Mouse (Mus musculus) activated CD4-positive, CD25-positive, alpha-beta regulatory T cell, adult 9 weeks (primary cell): ENCODE measurements around the gene Ppfia3. TPM values are rescaled to one million over a fixed set of nuclear protein-coding genes. Genes with fewer than 3 reads are reported as not detected.

Source experiments
- polyA plus RNA-seq: library from polyadenylated mRNA; unstranded; fragments of 100-300 nt; shearing (Covaris generic); gene quantifications from one replicate; pipeline ENCODE4 v1.2.1, GENCODE M21; 2017

Gene Ppfia3
- 0.12 TPM for polyA plus RNA-seq

DNA sequence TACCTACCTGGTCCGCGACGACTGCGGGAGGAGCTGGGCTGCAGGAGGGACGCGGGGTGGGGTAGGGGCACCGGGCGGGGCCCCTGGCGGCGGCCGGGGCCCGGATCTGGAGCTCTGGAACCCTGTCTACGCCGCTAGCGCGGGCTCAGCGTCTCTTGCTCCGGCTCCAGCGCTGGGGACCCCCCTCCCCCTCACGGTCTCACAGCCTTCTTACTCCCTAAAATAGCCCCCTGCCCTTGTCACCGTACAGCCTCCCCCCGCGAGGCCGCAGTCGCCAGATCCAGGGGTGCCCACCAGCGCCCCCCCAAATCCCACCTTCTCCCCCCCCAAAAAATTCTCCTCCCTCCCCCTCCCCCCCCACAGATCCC, at the start of gene Ppfia3:
Gene Ppfia3, minus strand, starts transcription at position 368 of the 368 bp plus-strand sequence.

DNA sequence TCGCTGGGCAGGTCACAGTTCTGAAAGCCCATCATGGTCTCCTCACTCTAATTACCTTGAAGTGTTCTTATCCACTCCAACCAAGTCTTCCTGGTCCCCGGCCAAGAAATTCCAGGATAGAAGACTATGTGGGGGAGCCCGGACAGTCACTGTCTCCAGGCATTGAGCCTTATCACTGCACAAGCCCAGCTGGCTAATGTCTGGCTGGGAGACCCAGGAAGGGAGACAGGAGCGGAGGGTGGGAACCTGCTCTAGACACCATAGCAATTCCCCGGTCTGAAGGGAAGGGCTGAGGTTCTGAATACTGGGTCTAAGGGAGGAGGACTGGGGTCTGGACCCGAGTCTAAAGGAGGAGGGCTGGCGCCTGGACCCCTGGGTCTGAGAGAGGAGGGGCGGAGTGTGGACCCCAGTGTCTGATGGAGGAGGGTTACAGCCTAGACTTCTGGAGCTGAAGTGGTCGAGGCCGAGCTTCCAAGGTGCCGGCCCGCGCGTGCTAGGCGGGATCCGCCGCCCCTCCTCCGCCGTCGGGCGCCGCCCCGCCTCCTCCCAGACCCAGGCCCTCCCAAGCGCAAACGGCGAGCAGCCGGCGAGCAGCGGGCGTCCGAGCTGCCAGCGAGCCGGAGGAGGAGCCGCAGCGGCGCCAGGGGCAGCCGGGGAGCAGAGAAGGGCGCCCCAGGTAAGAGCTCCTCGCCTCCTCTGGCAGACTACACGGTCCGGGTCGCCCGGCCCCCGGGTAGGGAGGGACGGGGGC, 46.5 kb upstream of the Ppfia3 start, which contains the start of gene Ntf5:
Gene Ntf5, plus strand, starts transcription at position 583 of the 751 bp plus-strand sequence.

DNA sequence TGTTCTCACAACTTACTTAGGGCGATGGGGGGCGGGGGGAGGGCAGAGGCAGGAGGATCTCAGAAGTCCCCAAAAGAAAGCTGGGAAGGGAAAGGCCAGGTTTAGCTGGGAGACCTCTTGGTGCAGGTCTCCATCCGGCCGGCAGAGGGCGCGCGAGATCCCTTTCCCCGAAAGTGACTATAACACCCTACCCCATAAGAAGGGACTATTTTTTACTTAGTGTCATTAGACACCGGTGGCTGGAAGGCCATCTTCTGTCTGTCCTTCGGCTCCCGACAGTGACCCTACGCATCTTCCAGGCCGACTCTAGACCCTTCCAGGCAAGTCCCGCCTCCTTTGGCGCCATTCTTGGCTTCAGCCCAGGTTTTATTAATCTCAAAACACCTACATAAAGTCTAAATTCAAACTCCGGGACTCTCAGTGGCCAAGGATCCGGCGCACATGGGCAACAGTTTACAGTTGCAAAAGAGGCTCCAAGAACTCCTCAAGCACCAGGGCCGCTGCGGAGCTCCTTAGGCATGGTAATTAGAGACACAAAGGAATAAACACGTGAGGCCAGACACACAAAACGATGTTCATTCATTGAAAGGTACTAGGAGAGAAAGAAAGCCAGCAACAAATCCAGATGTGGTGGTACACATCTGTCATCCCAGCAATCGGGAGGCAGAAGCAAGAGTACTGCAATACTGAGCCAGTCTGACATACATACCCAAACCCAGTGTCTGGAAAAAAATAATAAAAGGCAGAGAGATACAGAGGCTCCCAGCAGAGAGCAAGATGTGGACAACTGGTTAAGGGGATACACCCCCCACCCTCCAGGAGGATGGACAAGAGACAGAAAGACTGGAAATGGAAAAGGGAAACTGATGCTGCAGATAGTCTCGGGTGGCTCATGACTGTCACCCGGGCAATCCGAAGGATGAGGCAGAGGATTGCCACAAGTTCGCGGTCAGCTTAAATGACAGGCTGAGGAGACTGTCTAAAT, 38.6 kb upstream of the Ppfia3 start, which contains the start of gene Kcna7:
Gene Kcna7, plus strand, starts transcription at position 563 of the 985 bp plus-strand sequence.

DNA sequence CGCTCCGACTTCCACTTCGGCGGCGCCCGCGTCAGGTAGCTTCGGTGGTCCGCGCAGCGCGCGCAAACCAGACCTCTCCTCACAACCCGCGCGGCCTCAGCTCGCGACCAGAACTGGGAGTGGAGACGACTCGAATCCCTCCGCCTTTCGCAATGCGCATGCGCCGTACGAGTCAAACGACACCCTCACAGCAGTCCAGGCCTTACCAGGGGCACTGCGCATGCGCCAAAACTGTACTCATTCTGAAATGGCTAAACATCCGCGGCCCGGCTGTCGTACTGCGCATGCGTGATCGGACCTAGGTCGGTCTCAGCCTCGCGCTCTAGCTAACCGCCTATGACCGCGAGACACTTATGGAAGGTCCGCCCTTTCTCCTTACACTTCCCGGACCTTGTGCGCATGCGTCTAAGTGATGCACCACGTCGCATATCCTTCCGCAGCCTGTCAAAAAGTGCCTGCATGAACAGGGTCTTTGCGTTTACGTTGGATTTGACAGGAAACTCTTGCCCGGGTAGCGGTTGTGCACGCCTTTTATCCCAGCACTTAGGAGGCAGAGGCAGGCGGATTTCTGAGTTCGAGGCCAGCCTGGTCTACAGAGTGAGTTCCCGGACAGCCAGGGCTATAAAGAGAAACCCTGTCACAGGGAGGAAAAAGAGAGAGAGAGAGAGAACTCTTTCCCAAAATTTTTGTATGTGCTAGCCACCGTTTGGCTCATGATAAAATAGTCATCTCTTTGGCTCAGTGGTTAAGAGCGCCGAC, 28.9 kb upstream of the Ppfia3 start, which contains the start of gene Snrnp70:
Gene Snrnp70, minus strand, starts transcription at position 165 of the 759 bp plus-strand sequence.

DNA sequence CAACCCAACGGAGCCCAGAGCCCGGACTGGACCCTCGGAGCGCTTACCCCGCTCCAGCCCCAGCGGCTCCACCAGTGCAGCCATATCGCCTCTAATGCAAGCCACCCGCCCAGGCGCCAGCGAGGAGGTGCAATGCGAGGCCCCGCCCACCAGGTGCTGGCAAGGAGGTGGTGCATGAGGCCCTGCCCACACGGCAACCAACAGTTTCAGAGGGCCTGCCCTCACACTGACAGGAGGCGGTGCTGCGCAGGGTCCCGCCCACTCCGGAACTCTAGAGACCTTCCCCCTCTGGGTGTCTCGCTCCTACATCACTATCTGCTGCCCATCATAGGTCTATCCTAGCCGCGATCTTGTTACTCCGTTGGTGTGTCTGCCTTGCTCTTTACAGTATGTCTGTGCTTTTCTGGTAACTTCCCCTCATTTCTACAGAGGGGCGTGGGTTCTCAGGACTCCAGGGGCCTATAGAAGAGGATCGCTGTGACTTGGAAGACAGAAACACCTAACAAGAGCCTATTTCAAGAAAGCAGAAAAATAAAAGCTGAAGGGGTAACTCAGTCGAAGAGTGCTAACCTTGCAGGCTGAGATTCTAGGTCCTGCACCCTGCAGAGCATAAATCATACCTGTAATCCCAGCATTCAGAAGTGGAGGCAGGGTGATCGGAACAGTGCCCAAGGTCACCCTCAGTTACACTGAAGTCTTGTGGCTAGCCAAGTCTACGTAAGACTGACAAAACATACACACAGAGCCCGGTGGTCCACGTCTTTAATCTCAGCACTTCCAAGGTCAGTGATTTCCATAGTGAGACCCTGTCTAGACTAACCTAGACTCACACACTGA, 3.9 kb upstream of the Ppfia3 start, which contains the start of gene Lin7b:
Gene Lin7b, minus strand, starts transcription at position 109 of the 837 bp plus-strand sequence.

DNA sequence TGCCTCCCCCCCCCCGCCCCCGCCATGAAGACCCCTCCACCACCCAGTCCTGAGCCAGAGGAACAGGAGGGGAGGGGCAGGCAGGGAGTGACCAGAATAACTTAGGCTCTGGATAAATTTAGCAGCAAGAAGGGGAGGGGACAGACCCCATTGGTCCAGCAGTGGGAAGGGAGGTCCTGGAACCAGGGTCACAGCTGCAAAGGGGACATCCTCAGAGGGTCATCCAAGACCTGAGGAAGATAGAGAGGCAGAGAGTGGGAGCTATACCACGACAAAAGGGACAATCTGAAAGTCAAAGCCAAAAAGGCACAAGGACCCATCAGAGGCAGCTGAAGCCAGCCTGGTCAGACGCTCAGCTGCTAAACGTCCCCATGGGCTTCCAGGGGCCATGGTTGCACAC, 31.8 kb downstream of the Ppfia3 start, which contains the start of gene Hrc:
Gene Hrc, plus strand, starts transcription at position 235 of the 400 bp plus-strand sequence.

DNA sequence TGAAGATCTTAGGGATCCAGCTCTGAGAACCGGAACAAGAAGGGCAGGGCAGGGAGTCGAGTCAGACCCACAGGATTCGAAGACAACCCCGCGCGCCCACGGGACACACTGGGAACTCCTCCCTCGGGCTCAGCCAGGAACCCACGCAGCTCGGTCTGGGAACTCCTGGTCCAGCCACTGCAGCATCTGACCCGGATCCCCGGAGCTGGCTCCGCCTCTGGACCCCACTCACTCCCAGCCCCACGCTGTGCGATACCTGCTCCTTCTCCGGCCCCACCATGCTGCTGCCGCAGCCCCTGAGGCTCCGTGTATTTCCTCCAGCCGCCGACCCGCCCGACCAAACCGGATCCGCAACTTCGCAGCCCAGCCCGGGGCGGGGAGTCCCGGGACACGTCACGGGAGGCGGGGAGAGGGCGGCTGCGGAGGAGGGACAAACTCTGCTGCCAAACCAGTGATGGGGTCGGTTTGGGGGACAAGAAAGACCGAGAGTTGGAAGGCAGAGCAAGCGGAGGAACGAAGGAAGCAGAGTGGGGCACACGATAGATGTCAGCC, 33.3 kb downstream of the Ppfia3 start, which contains the start of gene Trpm4:
Gene Trpm4, minus strand, starts transcription at position 350 of the 552 bp plus-strand sequence.

Other genes with a start within 250 kb of the Ppfia3 start
- gene Rps11, start 242.6 kb downstream of the Ppfia3 start, polyA plus RNA-seq: 3,104 TPM
- 2,649 TPM for gene Rpl13a, start 238.3 kb downstream of the Ppfia3 start, polyA plus RNA-seq
- not detected for gene Gm45713, start 230.8 kb downstream of the Ppfia3 start, polyA plus RNA-seq
- 220 TPM for gene Flt3l, start 230.6 kb downstream of the Ppfia3 start, polyA plus RNA-seq
- 55.1 TPM for gene Pih1d1, start 212.7 kb downstream of the Ppfia3 start, polyA plus RNA-seq
- 64.8 TPM for gene Aldh16a1, start 212.4 kb downstream of the Ppfia3 start, polyA plus RNA-seq
- gene Slc17a7, start 203.1 kb downstream of the Ppfia3 start, polyA plus RNA-seq: not detected
- not detected for gene Gfy, start 187.4 kb downstream of the Ppfia3 start, polyA plus RNA-seq
- not detected for gene Pth2, start 186.0 kb downstream of the Ppfia3 start, polyA plus RNA-seq
- gene Ccdc155, start 162.1 kb downstream of the Ppfia3 start, polyA plus RNA-seq: 0.12 TPM
- gene Dkkl1, start 154.9 kb downstream of the Ppfia3 start, polyA plus RNA-seq: 16.3 TPM
- gene Tead2, start 151.3 kb downstream of the Ppfia3 start, polyA plus RNA-seq: 3.0 TPM
- gene Cd37, start 127.9 kb downstream of the Ppfia3 start, polyA plus RNA-seq: 641 TPM
- gene Slc6a16, start 125.9 kb downstream of the Ppfia3 start, polyA plus RNA-seq: not detected
- not detected for gene Slc6a21, start 89.5 kb downstream of the Ppfia3 start, polyA plus RNA-seq
- 11.7 TPM for gene Trpm4, start 33.2 kb downstream of the Ppfia3 start, polyA plus RNA-seq
- gene Hrc, start 31.7 kb downstream of the Ppfia3 start, polyA plus RNA-seq: not detected
- gene Lin7b, start 3.6 kb upstream of the Ppfia3 start, polyA plus RNA-seq: 0.89 TPM
- 263 TPM for gene Snrnp70, start 28.7 kb upstream of the Ppfia3 start, polyA plus RNA-seq
- not detected for gene Kcna7, start 38.6 kb upstream of the Ppfia3 start, polyA plus RNA-seq
- 0.92 TPM for gene Ntf5, start 46.7 kb upstream of the Ppfia3 start, polyA plus RNA-seq
- not detected for gene Lhb, start 53.8 kb upstream of the Ppfia3 start, polyA plus RNA-seq
- 19.6 TPM for gene Gys1, start 67.8 kb upstream of the Ppfia3 start, polyA plus RNA-seq
- gene Ruvbl2, start 71.1 kb upstream of the Ppfia3 start, polyA plus RNA-seq: 67.2 TPM
- gene Ftl1, start 92.9 kb upstream of the Ppfia3 start, polyA plus RNA-seq: 2,196 TPM
- gene Bax, start 99.9 kb upstream of the Ppfia3 start, polyA plus RNA-seq: 249 TPM
- gene Tulp2, start 114.9 kb upstream of the Ppfia3 start, polyA plus RNA-seq: 1.7 TPM
- 0.88 TPM for gene Gm45808, start 119.8 kb upstream of the Ppfia3 start, polyA plus RNA-seq
- gene Dhdh, start 121.8 kb upstream of the Ppfia3 start, polyA plus RNA-seq: 1.0 TPM
- gene Nucb1, start 143.4 kb upstream of the Ppfia3 start, polyA plus RNA-seq: 289 TPM
- gene Ppp1r15a, start 159.2 kb upstream of the Ppfia3 start, polyA plus RNA-seq: 59.4 TPM
- 0.40 TPM for gene Plekha4, start 159.3 kb upstream of the Ppfia3 start, polyA plus RNA-seq
- gene Hsd17b14, start 187.9 kb upstream of the Ppfia3 start, polyA plus RNA-seq: 1.9 TPM
- 64.7 TPM for gene Bcat2, start 203.1 kb upstream of the Ppfia3 start, polyA plus RNA-seq
- gene Fgf21, start 248.5 kb upstream of the Ppfia3 start, polyA plus RNA-seq: not detected